Mouse (Mus musculus): ENCODE measurements around the gene Fbxo28.

Gene Fbxo28

DNA sequence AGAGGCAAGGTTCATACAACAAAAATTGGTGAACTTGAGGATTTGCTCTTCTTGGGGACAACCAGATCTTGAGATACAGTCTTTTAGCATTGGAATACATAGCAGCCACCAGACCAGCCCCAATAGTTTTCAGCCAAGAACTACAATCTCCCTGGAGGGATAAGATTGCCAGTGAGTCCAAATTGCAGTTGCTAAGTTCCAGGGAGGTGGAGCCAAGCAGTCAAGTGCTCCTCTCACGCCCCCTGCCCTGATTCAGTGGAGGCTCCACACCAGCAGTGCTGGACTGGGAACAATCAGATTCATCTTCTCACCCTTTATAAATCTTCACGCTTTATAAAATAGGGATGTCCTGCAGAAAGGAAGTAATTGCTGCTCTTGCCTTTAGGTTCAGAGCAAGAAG, 51.6 kb downstream of the Fbxo28 start:
- DNase-seq (ENCODE audit: extremely low spot score, low read depth, low spot score), result no peak

DNA sequence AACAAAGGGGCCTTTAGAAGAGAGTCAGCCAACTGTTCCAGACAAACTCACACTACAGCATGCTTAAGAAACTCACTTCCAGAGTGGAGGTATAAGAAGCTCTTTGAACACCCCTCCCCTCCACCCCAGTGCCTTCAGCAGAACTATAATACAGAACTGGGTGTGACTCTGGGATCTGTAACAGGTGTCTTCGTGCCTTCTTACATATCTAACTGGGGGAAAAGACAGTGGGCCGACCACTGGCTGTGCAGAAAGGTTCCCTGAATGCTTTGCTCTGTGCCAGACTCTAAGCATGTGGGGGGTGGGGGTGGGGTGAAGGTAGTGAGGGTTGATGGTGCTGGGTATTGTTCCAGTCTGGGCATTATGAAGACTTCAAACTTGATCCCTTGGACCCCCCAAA, 52.8 kb downstream of the Fbxo28 start:
- DNase-seq (ENCODE audit: extremely low spot score, low read depth, low spot score), result no peak

GRCm38 (mm10) chr1:182287781-182288180, 53.6 kb downstream of the Fbxo28 start:
- DNase-seq (ENCODE audit: extremely low spot score, low read depth, low spot score), result no peak

- no peak for DNase-seq (ENCODE audit: extremely low spot score, low read depth, low spot score)
Observed at GRCm38 (mm10) chr1:182284795-182285194, 56.6 kb downstream of the Fbxo28 start.

- no peak for DNase-seq (ENCODE audit: extremely low spot score, low read depth, low spot score)
Observed at GRCm38 (mm10) chr1:182283231-182283630, 58.2 kb downstream of the Fbxo28 start.

- DNase-seq (ENCODE audit: extremely low spot score, low read depth, low spot score), result peak; percentile 67
Observed at GRCm38 (mm10) chr1:182282091-182283075, 59.0 kb downstream of the Fbxo28 start, which contains the start of gene Degs1. Gene Degs1, minus strand, starts transcription at chr1:182282804.

DNA sequence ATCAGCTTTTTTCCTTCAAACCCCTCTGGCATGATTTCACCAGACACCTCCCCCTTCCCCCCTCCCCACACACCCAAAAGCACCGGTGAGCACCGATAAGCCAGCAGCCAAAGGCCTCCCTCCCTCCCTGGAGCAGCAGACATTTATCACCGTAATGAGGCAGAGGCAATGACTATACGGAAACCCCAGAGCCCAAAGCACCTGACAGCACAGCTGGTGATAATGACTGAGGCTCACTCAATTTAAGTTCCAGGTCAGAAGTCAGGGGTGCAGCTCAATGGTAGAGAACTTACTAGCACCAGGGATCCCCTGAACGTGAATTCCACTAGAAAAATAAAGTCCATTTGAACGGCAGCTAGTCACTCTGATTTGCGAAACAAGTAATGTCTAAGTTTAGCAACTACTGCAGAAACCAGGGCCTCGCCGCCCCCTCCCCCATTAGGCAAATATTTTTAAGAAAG, 60.1 kb downstream of the Fbxo28 start:
- DNase-seq (ENCODE audit: extremely low spot score, low read depth, low spot score), result no peak

DNA sequence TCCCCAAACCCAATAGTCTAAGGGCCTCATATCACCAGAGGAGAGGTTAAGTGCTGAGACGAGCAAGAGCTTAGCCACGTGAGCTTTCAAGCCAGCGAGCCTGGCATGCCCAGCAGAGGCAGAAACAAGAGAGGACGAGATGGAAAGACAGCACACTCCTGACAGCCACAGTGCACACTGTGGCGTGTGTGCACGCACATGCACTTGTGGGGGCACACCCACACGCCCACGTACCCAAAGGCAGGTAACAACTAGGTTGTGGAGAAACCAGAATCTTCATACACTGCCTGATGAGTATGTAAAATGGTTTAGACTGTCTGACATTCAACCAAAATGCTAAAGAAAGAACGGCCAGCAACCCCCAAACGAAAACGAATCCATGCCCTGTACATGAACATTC, 60.9 kb downstream of the Fbxo28 start:
- DNase-seq (ENCODE audit: extremely low spot score, low read depth, low spot score), result no peak

GRCm38 (mm10) chr1:182280046-182280445, 61.4 kb downstream of the Fbxo28 start:
- DNase-seq (ENCODE audit: extremely low spot score, low read depth, low spot score), result no peak

GRCm38 (mm10) chr1:182279436-182279835, 62.0 kb downstream of the Fbxo28 start:
- no peak for DNase-seq (ENCODE audit: extremely low spot score, low read depth, low spot score)

- no peak for DNase-seq (ENCODE audit: extremely low spot score, low read depth, low spot score)
Observed at GRCm38 (mm10) chr1:182275109-182275508, 66.3 kb downstream of the Fbxo28 start.

GRCm38 (mm10) chr1:182271632-182272031, 69.8 kb downstream of the Fbxo28 start:
- no peak for DNase-seq (ENCODE audit: extremely low spot score, low read depth, low spot score)

DNA sequence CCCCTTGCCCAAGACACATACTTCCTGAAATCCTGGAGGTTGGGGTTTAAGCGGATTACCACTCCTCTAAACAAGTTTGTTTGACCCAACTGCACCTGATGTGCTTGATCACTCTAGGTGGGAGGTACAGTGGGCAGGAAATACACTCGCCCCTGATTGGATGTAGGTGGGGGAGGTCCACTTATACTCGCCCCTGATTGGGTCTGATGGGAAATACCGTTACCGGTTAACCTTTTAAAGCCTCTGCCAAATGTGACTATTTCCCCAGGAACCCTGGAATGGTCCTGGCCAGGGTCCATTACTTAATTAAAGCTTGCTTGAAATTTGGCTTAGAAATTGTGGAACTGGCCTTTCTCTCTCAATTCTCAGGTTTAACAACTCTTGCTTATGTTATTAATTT, 70.3 kb downstream of the Fbxo28 start:
- no peak for DNase-seq (ENCODE audit: extremely low spot score, low read depth, low spot score)

DNA sequence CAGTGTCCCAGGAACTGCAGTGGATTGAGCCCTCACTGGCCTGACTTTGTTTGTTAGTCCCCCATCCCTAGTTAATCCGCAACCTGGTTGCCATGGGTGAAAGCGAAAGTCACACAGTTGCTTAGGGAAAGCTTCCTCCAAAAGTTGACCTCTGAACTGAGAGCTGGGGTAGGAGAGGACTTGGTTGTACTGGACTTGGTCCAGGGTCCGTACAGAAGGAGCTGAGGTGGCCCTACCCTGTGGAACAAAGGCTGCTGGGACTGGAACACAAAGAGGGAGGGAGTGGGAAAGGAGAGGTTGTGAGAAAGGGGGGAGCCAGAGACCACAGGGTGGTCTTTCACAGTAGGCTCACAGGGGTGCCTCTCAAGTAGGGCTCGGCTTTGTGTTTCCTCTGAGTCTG, 73.1 kb downstream of the Fbxo28 start:
- DNase-seq (ENCODE audit: extremely low spot score, low read depth, low spot score), result no peak

DNA sequence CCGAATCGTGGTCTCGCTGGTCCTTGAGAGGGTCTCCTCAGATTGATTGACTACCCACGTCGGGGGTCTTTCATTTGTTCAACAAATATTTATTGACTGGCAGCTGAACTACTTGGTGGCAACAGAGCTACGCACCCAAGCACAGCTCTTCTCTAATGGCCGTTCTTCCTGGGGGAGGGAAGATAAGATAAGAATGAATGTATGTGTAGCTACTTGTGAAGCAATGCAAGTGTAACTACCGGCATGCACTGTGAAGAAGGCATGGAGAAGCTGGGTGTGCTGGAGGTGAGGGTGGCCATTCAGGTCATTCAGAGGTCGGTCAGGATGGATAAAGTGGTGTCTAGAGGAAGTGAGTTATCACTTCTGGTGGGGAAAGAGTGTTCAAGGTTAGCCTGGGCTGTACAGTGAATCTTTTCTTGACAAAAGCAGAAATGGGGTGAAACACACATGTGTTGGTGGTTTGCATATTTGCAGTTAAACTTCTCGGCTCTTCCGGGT, 75.4 kb downstream of the Fbxo28 start:
- DNase-seq (ENCODE audit: extremely low spot score, low read depth, low spot score), result no peak

All from hindlimb bud, embryonic 11.5 days (tissue).